Comparison of ENCODE assay signal across 8 mouse cellular contexts in genomic region chr10:79717640-79718357, GRCm38 (mm10). TPM values are rescaled to one million over a fixed set of nuclear protein-coding genes. Genes with fewer than 3 reads are reported as not detected.
DNase-seq lines count a peak whose midpoint lies in the region; ATAC-seq lines count a peak whose summit lies in the region.

No protein-coding gene starts in this region.

- no peaks in the 10 kb centered on the region for H3K9me3 ChIP-seq in forebrain, embryonic 15.5 days
- H3K9me3 ChIP-seq in liver, embryonic 16.5 days (replicated peaks; ENCODE audit: control insufficient read depth, low read length) = no peaks in the 10 kb centered on the region
- no peaks in the 10 kb centered on the region for H3K9me3 ChIP-seq in neural tube, embryonic 12.5 days

- no peaks in the 10 kb centered on the region for H3K36me3 ChIP-seq in forebrain, embryonic 15.5 days
- H3K36me3 ChIP-seq in liver, embryonic 16.5 days (ENCODE audit: control insufficient read depth, insufficient read depth) = no peaks in the 10 kb centered on the region
- H3K36me3 ChIP-seq in neural tube, embryonic 12.5 days = no peaks in the 10 kb centered on the region

- peak overlapping the region; percentile 66 for H3K4me3 ChIP-seq in forebrain, embryonic 15.5 days
- H3K4me3 ChIP-seq in liver, embryonic 16.5 days (ENCODE audit: low read depth, low read length) = peak overlapping the region; percentile 64; the same call in 1 of the 2 replicates
- peak overlapping the region; percentile 56 for H3K4me3 ChIP-seq in neural tube, embryonic 12.5 days

- H3K27ac ChIP-seq in forebrain, embryonic 15.5 days (replicated peaks) = no peak overlapping the region
- no peak overlapping the region for H3K27ac ChIP-seq in liver, embryonic 16.5 days (ENCODE audit: low read length)
- H3K27ac ChIP-seq in neural tube, embryonic 12.5 days = no peak overlapping the region

- ATAC-seq in cerebellum, adult (ENCODE audit: insufficient number of reproducible peaks, low FRiP score, low TSS enrichment) = no peak
- ATAC-seq in forebrain, embryonic 15.5 days (replicated peaks) = no peak
- ATAC-seq in liver, embryonic 16.5 days (ENCODE audit: low read depth) = no peak
- no peak; the same call in 1 of the 2 replicates for ATAC-seq in neural tube, embryonic 12.5 days (ENCODE audit: low FRiP score, low read depth)

- peak overlapping the region; percentile 62; the same call in 1 of the 2 replicates for H3K9ac ChIP-seq in forebrain, embryonic 15.5 days (replicated peaks)
- H3K9ac ChIP-seq in liver, embryonic 16.5 days (ENCODE audit: low read depth, low read length) = no peak overlapping the region
- H3K9ac ChIP-seq in neural tube, embryonic 12.5 days = 0 out of 2 replicates have a peak overlapping the region, but pooled peaks have one; percentile 65

- H3K27me3 ChIP-seq in forebrain, embryonic 15.5 days = peaks cover 40% of the 10 kb centered on the region
- H3K27me3 ChIP-seq in liver, embryonic 16.5 days (ENCODE audit: control insufficient read depth, insufficient read depth, low read depth, low read length) = peaks cover 58% of the 10 kb centered on the region
- peaks cover 58% of the 10 kb centered on the region for H3K27me3 ChIP-seq in neural tube, embryonic 12.5 days (replicated peaks)

- peak; percentile 61 for DNase-seq in cerebellum, adult 11 months
- DNase-seq in c-Kit-positive CD71-positive TER-119-negative erythroid progenitor cells, embryonic 14.5 days (ENCODE audit: low read depth) = peak; percentile 89
- peak; percentile 83 for DNase-seq in hindlimb bud, embryonic 11.5 days (ENCODE audit: extremely low spot score, low read depth, low spot score)
- DNase-seq in yolk sac, embryonic 10.5 days (ENCODE audit: low spot score) = peak; percentile 67

- peaks cover 19% of the 10 kb centered on the region for H3K4me1 ChIP-seq in forebrain, embryonic 15.5 days
- H3K4me1 ChIP-seq in liver, embryonic 16.5 days (ENCODE audit: control insufficient read depth, low read depth, low read length) = peaks cover 22% of the 10 kb centered on the region
- H3K4me1 ChIP-seq in neural tube, embryonic 12.5 days = peaks cover 21% of the 10 kb centered on the region

- peak overlapping the region; percentile 96 for H3K4me2 ChIP-seq in forebrain, embryonic 15.5 days (replicated peaks)
- 0 out of 2 replicates have a peak overlapping the region, but pooled peaks have one; percentile 86 for H3K4me2 ChIP-seq in liver, embryonic 16.5 days (ENCODE audit: low read depth, low read length)
- H3K4me2 ChIP-seq in neural tube, embryonic 12.5 days (replicated peaks) = peak overlapping the region; percentile 96

- WGBS in forebrain, embryonic 15.5 days = 2% methylated on average over 43 of the region's 43 CpGs
- WGBS in liver, embryonic 16.5 days (ENCODE audit: insufficient replicate concordance) = 4% methylated on average over 43 of the region's 43 CpGs
- 4% methylated on average over 43 of the region's 43 CpGs for WGBS in neural tube, embryonic 12.5 days

RNA-seq across cellular contexts. Expression of gene Hcn2, which starts 1.4 kb away (rescaled TPM):
- polyA plus RNA-seq in forebrain, embryonic 15.5 days (2015; fragmentation: Nextera tagmentation; extraction: Ambion mirVana) = 0.64 and 0.69 TPM in 2 replicates
- not detected in 2 replicates for polyA plus RNA-seq in liver, embryonic 16.5 days (2015; fragmentation: Nextera tagmentation; extraction: Ambion mirVana)
- polyA plus RNA-seq in neural tube, embryonic 12.5 days (2016; fragmentation: Nextera tagmentation; extraction: Ambion mirVana) = 0.61 and 0.79 TPM in 2 replicates

RNA-seq across cellular contexts. Expression of gene Bsg, which starts 13.5 kb away (rescaled TPM):
- polyA plus RNA-seq in forebrain, embryonic 15.5 days (2015; fragmentation: Nextera tagmentation; extraction: Ambion mirVana) = 689 and 728 TPM in 2 replicates
- 924 and 947 TPM in 2 replicates for polyA plus RNA-seq in liver, embryonic 16.5 days (2015; fragmentation: Nextera tagmentation; extraction: Ambion mirVana)
- 634 and 639 TPM in 2 replicates for polyA plus RNA-seq in neural tube, embryonic 12.5 days (2016; fragmentation: Nextera tagmentation; extraction: Ambion mirVana)

RNA-seq across cellular contexts. Expression of gene Polrmt, which starts 28.6 kb away (rescaled TPM):
- 43.7 and 44.0 TPM in 2 replicates for polyA plus RNA-seq in forebrain, embryonic 15.5 days (2015; fragmentation: Nextera tagmentation; extraction: Ambion mirVana)
- 13.4 and 14.4 TPM in 2 replicates for polyA plus RNA-seq in liver, embryonic 16.5 days (2015; fragmentation: Nextera tagmentation; extraction: Ambion mirVana)
- 44.7 and 44.9 TPM in 2 replicates for polyA plus RNA-seq in neural tube, embryonic 12.5 days (2016; fragmentation: Nextera tagmentation; extraction: Ambion mirVana)

RNA-seq across cellular contexts. Expression of gene Gzmm, which starts 29.0 kb away (rescaled TPM):
- 2.0 and 2.3 TPM in 2 replicates for polyA plus RNA-seq in forebrain, embryonic 15.5 days (2015; fragmentation: Nextera tagmentation; extraction: Ambion mirVana)
- 0.15 and 0.22 TPM in 2 replicates for polyA plus RNA-seq in liver, embryonic 16.5 days (2015; fragmentation: Nextera tagmentation; extraction: Ambion mirVana)
- 0.65 and 1.4 TPM in 2 replicates for polyA plus RNA-seq in neural tube, embryonic 12.5 days (2016; fragmentation: Nextera tagmentation; extraction: Ambion mirVana)

RNA-seq across cellular contexts. Expression of gene Cdc34, which starts 35.8 kb away (rescaled TPM):
- polyA plus RNA-seq in forebrain, embryonic 15.5 days (2015; fragmentation: Nextera tagmentation; extraction: Ambion mirVana) = 75.7 and 81.2 TPM in 2 replicates
- 80.5 and 81.5 TPM in 2 replicates for polyA plus RNA-seq in liver, embryonic 16.5 days (2015; fragmentation: Nextera tagmentation; extraction: Ambion mirVana)
- 136 and 141 TPM in 2 replicates for polyA plus RNA-seq in neural tube, embryonic 12.5 days (2016; fragmentation: Nextera tagmentation; extraction: Ambion mirVana)
